12 mouse cellular contexts compared by ENCODE assay signal in genomic region chr3:90085281-90085680, GRCm38 (mm10). TPM values are rescaled to one million over a fixed set of nuclear protein-coding genes. Genes with fewer than 3 reads are reported as not detected.
DNase-seq lines count a peak whose midpoint lies in the region; ATAC-seq lines count a peak whose summit lies in the region.
"Had no signal": no experiment of that assay in that cellular context is flagged by ENCODE, and none has a peak within 500 bp of the region (broad histone marks: within the 10 kb centered on the region; RNA-seq: fewer than 3 reads in every experiment).

No protein-coding gene starts in this region.

- H3K9me3 ChIP-seq in intestine, embryonic 15.5 days = no peaks in the 10 kb centered on the region
- H3K9me3 ChIP-seq in intestine, embryonic 16.5 days (ENCODE audit: control insufficient read depth, low read length) = no peaks in the 10 kb centered on the region
- H3K9me3 ChIP-seq in heart, embryonic 14.5 days (ENCODE audit: control insufficient read depth, low read length) = no peaks in the 10 kb centered on the region
- H3K9me3 ChIP-seq in kidney, embryonic 14.5 days (ENCODE audit: control insufficient read depth, low read length) = no peaks in the 10 kb centered on the region
- H3K9me3 ChIP-seq: embryonic facial prominence, embryonic 12.5 days had no signal

- no peak overlapping the region for H3K4me3 ChIP-seq in intestine, embryonic 15.5 days (replicated peaks)
- H3K4me3 ChIP-seq in intestine, embryonic 16.5 days (ENCODE audit: low read length) = no peak overlapping the region
- no peak overlapping the region for H3K4me3 ChIP-seq in heart, embryonic 14.5 days (ENCODE audit: control insufficient read depth in 1 of 2, insufficient read depth in 1 of 2, low read depth in 1 of 2, low read length in 2 of 2)
- H3K4me3 ChIP-seq in kidney, embryonic 14.5 days (ENCODE audit: low read length) = no peak overlapping the region
- H3K4me3 ChIP-seq: embryonic facial prominence, embryonic 12.5 days had no signal

- H3K9ac ChIP-seq in intestine, embryonic 15.5 days = no peak overlapping the region
- H3K9ac ChIP-seq in intestine, embryonic 16.5 days (ENCODE audit: low read depth, low read length) = no peak overlapping the region
- no peak overlapping the region for H3K9ac ChIP-seq in heart, embryonic 14.5 days (ENCODE audit: low read length)
- H3K9ac ChIP-seq in kidney, embryonic 14.5 days (ENCODE audit: low read depth, low read length) = no peak overlapping the region
- H3K9ac ChIP-seq: embryonic facial prominence, embryonic 12.5 days had no signal

- H3K4me1 ChIP-seq in intestine, embryonic 15.5 days (replicated peaks) = peaks cover 38% of the 10 kb centered on the region
- peaks cover 28% of the 10 kb centered on the region for H3K4me1 ChIP-seq in intestine, embryonic 16.5 days (ENCODE audit: control insufficient read depth, insufficient read depth, low read length)
- H3K4me1 ChIP-seq in heart, embryonic 14.5 days (ENCODE audit: control insufficient read depth in 2 of 2, insufficient read depth in 2 of 2, low read length in 2 of 2) = peaks cover 30 to 49% of the 10 kb centered on the region in 2 experiments
- peaks cover 35% of the 10 kb centered on the region for H3K4me1 ChIP-seq in kidney, embryonic 14.5 days (ENCODE audit: control insufficient read depth, insufficient read depth, low read length)

- no peak for ATAC-seq in intestine, embryonic 15.5 days
- ATAC-seq in intestine, embryonic 16.5 days = no peak
- no peak for ATAC-seq in heart, embryonic 14.5 days (ENCODE audit: insufficient number of reproducible peaks, insufficient read depth, low FRiP score, low read depth)
- no peak for ATAC-seq in kidney, embryonic 14.5 days (ENCODE audit: low FRiP score, low TSS enrichment)

- H3K27ac ChIP-seq in intestine, embryonic 15.5 days = no peak overlapping the region
- H3K27ac ChIP-seq in intestine, embryonic 16.5 days (ENCODE audit: low read length) = no peak overlapping the region
- H3K27ac ChIP-seq in heart, embryonic 14.5 days (replicated peaks in 1 of 2; ENCODE audit: control insufficient read depth in 1 of 2, insufficient read depth in 1 of 2, low read depth in 2 of 2, low read length in 2 of 2) = peak overlapping the region in 1 of 2 experiments; percentile 99; a peak in 2 of 4 replicates
- no peak overlapping the region for H3K27ac ChIP-seq in kidney, embryonic 14.5 days (ENCODE audit: low read depth, low read length)
- H3K27ac ChIP-seq: embryonic facial prominence, embryonic 12.5 days had no signal

- 75% methylated on average over 6 of the region's 6 CpGs for WGBS in intestine, embryonic 15.5 days
- WGBS in intestine, embryonic 16.5 days = 70% methylated on average over 6 of the region's 6 CpGs
- 68% methylated on average over 6 of the region's 6 CpGs for WGBS in heart, embryonic 14.5 days
- 90% methylated on average over 6 of the region's 6 CpGs for WGBS in kidney, embryonic 14.5 days

- DNase-seq in Muller cell, postnatal 12 days (ENCODE audit: inconsistent ontology term) = peak; percentile 42
- DNase-seq in lung, postnatal 4 days = peak; percentile 41
- no peak for DNase-seq in embryo, embryonic 11 days
- DNase-seq in cerebellum, postnatal 4 days (ENCODE audit: low spot score in 2 of 2) = no peak
- DNase-seq: kidney, adult 8-10 months; thymus, adult 2 months had no signal

- 0 out of 2 replicates have a peak overlapping the region, but pooled peaks have one; percentile 9 for H3K4me2 ChIP-seq in intestine, embryonic 15.5 days (replicated peaks)
- no peak overlapping the region for H3K4me2 ChIP-seq in intestine, embryonic 16.5 days (ENCODE audit: low read depth, low read length)
- H3K4me2 ChIP-seq in heart, embryonic 14.5 days (ENCODE audit: low read length) = peak overlapping the region; percentile 12
- no peak overlapping the region for H3K4me2 ChIP-seq in kidney, embryonic 14.5 days (replicated peaks; ENCODE audit: low read depth, low read length)
- H3K4me2 ChIP-seq: embryonic facial prominence, embryonic 12.5 days; midbrain, embryonic 11.5 days had no signal

- peaks cover 21% of the 10 kb centered on the region for H3K36me3 ChIP-seq in intestine, embryonic 15.5 days
- H3K36me3 ChIP-seq in intestine, embryonic 16.5 days (ENCODE audit: control insufficient read depth, insufficient read depth, low read length) = peaks cover 11% of the 10 kb centered on the region
- peaks cover 43% of the 10 kb centered on the region for H3K36me3 ChIP-seq in heart, embryonic 14.5 days (ENCODE audit: control insufficient read depth, insufficient read depth, low read length)
- H3K36me3 ChIP-seq in kidney, embryonic 14.5 days (ENCODE audit: control insufficient read depth, insufficient read depth, low read length) = peaks cover 43% of the 10 kb centered on the region

- no peaks in the 10 kb centered on the region for H3K27me3 ChIP-seq in intestine, embryonic 15.5 days (replicated peaks)
- H3K27me3 ChIP-seq in intestine, embryonic 16.5 days (replicated peaks; ENCODE audit: control insufficient read depth, insufficient read depth, low read length) = no peaks in the 10 kb centered on the region
- no peaks in the 10 kb centered on the region for H3K27me3 ChIP-seq in heart, embryonic 14.5 days (ENCODE audit: control insufficient read depth, insufficient read depth, low read length)
- H3K27me3 ChIP-seq in kidney, embryonic 14.5 days (ENCODE audit: control insufficient read depth, insufficient read depth, low read length) = no peaks in the 10 kb centered on the region
- H3K27me3 ChIP-seq: embryonic facial prominence, embryonic 12.5 days had no signal

RNA-seq across cellular contexts. Expression of gene Tpm3, which starts 12.8 kb away (rescaled TPM):
- 562 and 582 TPM in 2 replicates for polyA plus RNA-seq in intestine, embryonic 15.5 days (2015; fragmentation: Nextera tagmentation; extraction: Ambion mirVana)
- polyA plus RNA-seq in intestine, embryonic 16.5 days (2015; fragmentation: Nextera tagmentation; extraction: Ambion mirVana) = 532 and 565 TPM in 2 replicates
- polyA plus RNA-seq in heart, embryonic 14.5 days (2014; fragmentation: Nextera tagmentation; extraction: Ambion mirVana) = 236 and 242 TPM in 2 replicates
- 515 and 579 TPM in 2 replicates for polyA plus RNA-seq in kidney, embryonic 14.5 days (2014; fragmentation: Nextera tagmentation; extraction: Ambion mirVana)

RNA-seq across cellular contexts. Expression of gene Nup210l, which starts 18.7 kb away (rescaled TPM):
- 0.25 and 0.33 TPM in 2 replicates for polyA plus RNA-seq in intestine, embryonic 15.5 days (2015; fragmentation: Nextera tagmentation; extraction: Ambion mirVana)
- polyA plus RNA-seq in intestine, embryonic 16.5 days (2015; fragmentation: Nextera tagmentation; extraction: Ambion mirVana) = 0.16 and 0.17 TPM in 2 replicates
- polyA plus RNA-seq in heart, embryonic 14.5 days (2014; fragmentation: Nextera tagmentation; extraction: Ambion mirVana) = 0.24 and 0.43 TPM in 2 replicates
- polyA plus RNA-seq in kidney, embryonic 14.5 days (2014; fragmentation: Nextera tagmentation; extraction: Ambion mirVana) = 0.47 and 0.76 TPM in 2 replicates

RNA-seq across cellular contexts. Expression of gene Ubap2l, which starts 32.9 kb away (rescaled TPM):
- polyA plus RNA-seq in intestine, embryonic 15.5 days (2015; fragmentation: Nextera tagmentation; extraction: Ambion mirVana) = 141 and 164 TPM in 2 replicates
- polyA plus RNA-seq in intestine, embryonic 16.5 days (2015; fragmentation: Nextera tagmentation; extraction: Ambion mirVana) = 122 and 146 TPM in 2 replicates
- 154 and 173 TPM in 2 replicates for polyA plus RNA-seq in heart, embryonic 14.5 days (2014; fragmentation: Nextera tagmentation; extraction: Ambion mirVana)
- 201 and 264 TPM in 2 replicates for polyA plus RNA-seq in kidney, embryonic 14.5 days (2014; fragmentation: Nextera tagmentation; extraction: Ambion mirVana)

RNA-seq across cellular contexts. Expression of gene 4933434E20Rik, which starts 33.8 kb away (rescaled TPM):
- polyA plus RNA-seq in intestine, embryonic 15.5 days (2015; fragmentation: Nextera tagmentation; extraction: Ambion mirVana) = 188 TPM in 2 replicates
- 194 and 199 TPM in 2 replicates for polyA plus RNA-seq in intestine, embryonic 16.5 days (2015; fragmentation: Nextera tagmentation; extraction: Ambion mirVana)
- 146 and 162 TPM in 2 replicates for polyA plus RNA-seq in heart, embryonic 14.5 days (2014; fragmentation: Nextera tagmentation; extraction: Ambion mirVana)
- 173 and 196 TPM in 2 replicates for polyA plus RNA-seq in kidney, embryonic 14.5 days (2014; fragmentation: Nextera tagmentation; extraction: Ambion mirVana)

Comparison
In these comparisons a context has a peak if more than half of its experiments do, and no peak if none do; other contexts are left out.
1. H3K4me2 ChIP-seq: peak in intestine, embryonic 15.5 days (single experiment) and heart, embryonic 14.5 days (single experiment); none in intestine, embryonic 16.5 days (single experiment) and kidney, embryonic 14.5 days (single experiment).
2. DNase-seq: peak in Muller cell, postnatal 12 days (single experiment) and lung, postnatal 4 days (2 of 2); none in embryo, embryonic 11 days (single experiment) and cerebellum, postnatal 4 days (0 of 2).